Mouse (Mus musculus) hematopoietic stem cell, adult 5-6 weeks (primary cell): Measurements from ENCODE around the gene Chaf1a. TPM values are rescaled to one million over a fixed set of nuclear protein-coding genes. Genes with fewer than 3 reads are reported as not detected.

Experiments
- ATAC-seq, 2 experiments: fragments of 125-278 bp in 1 of 2; replicated peaks in 1 of 2; 2 replicates each; pipeline ENCODE4 v1.8.0; 2016 to 2017; ENCODE audit warnings: inconsistent platforms in 2 of 2, mild to moderate bottlenecking in 2 of 2, moderate number of reproducible peaks in 2 of 2, low read depth in 1 of 2, moderate TSS enrichment in 1 of 2; ENCODE audit not compliant: low FRiP score in 2 of 2, poor library complexity in 2 of 2, severe bottlenecking in 2 of 2, insufficient read depth in 1 of 2, low TSS enrichment in 1 of 2
- total RNA-seq: library from RNA; stranded (forward); fragments of 172-1452, 232-1000 nt; gene quantifications from 2 replicates; pipeline ENCODE4 v1.2.3, GENCODE M21; 2017

Chaf1a gene
- total RNA-seq, 1 experiment from 2014 or later, result 29.7 TPM

- ATAC-seq, result no peak
Observed at GRCm38 (mm10) chr17:56119981-56120880, 80.0 kb downstream of the Chaf1a start.

GRCm38 (mm10) chr17:56121826-56122225, 81.6 kb downstream of the Chaf1a start, which contains the start of gene Lrg1:
TSS of gene Lrg1 (minus strand) at chr17:56122001.
- ATAC-seq, result no peak

Other genes with a start within 250 kb of the Chaf1a start
- 10.6 and 17.1 TPM in 2 replicates for gene Zfp119a, start 161.5 kb upstream of the Chaf1a start, total RNA-seq
- 12.4 and 27.8 TPM in 2 replicates for gene Zfp959, start 148.3 kb upstream of the Chaf1a start, total RNA-seq
- gene Zfp119b, start 90.9 kb upstream of the Chaf1a start, total RNA-seq, result 7.8 and 8.4 TPM in 2 replicates
- gene Ebi3, start 87.8 kb upstream of the Chaf1a start, total RNA-seq, result 12.8 and 22.6 TPM in 2 replicates
- 24.3 and 29.5 TPM in 2 replicates for gene Yju2, start 81.3 kb upstream of the Chaf1a start, total RNA-seq
- 0.79 TPM in 1 of 2 replicates, not detected in the other for gene Shd, start 70.0 kb upstream of the Chaf1a start, total RNA-seq
- gene Fsd1, start 53.9 kb upstream of the Chaf1a start, total RNA-seq, result not detected in 2 replicates
- 1.1 and 1.9 TPM in 2 replicates for gene Stap2, start 34.9 kb upstream of the Chaf1a start, total RNA-seq
- 73.7 and 97.0 TPM in 2 replicates for gene Mpnd, start 34.7 kb upstream of the Chaf1a start, total RNA-seq
- gene Sh3gl1, start 3.8 kb upstream of the Chaf1a start, total RNA-seq, result 29.6 and 37.1 TPM in 2 replicates
- 22.1 and 51.5 TPM in 2 replicates for gene Ubxn6, start 34.6 kb downstream of the Chaf1a start, total RNA-seq
- gene Hdgfl2, start 39.2 kb downstream of the Chaf1a start, total RNA-seq, result 73.0 and 136 TPM in 2 replicates
- not detected in 2 replicates for gene Plin4, start 69.4 kb downstream of the Chaf1a start, total RNA-seq
- gene Plin5, start 77.2 kb downstream of the Chaf1a start, total RNA-seq, result not detected in 2 replicates
- gene Lrg1, start 81.6 kb downstream of the Chaf1a start, total RNA-seq, result 1.9 and 5.6 TPM in 2 replicates
- gene Sema6b, start 99.9 kb downstream of the Chaf1a start, total RNA-seq, result 0.99 and 2.1 TPM in 2 replicates
- gene Tnfaip8l1, start 122.0 kb downstream of the Chaf1a start, total RNA-seq, result 2.6 and 2.9 TPM in 2 replicates
- gene Mydgf, start 143.5 kb downstream of the Chaf1a start, total RNA-seq, result 21.7 and 31.0 TPM in 2 replicates
- gene Dpp9, start 178.5 kb downstream of the Chaf1a start, total RNA-seq, result 9.7 TPM in 2 replicates
- 16.4 and 17.1 TPM in 2 replicates for gene Fem1a, start 216.4 kb downstream of the Chaf1a start, total RNA-seq
- gene Ticam1, start 236.3 kb downstream of the Chaf1a start, total RNA-seq, result 3.5 and 6.1 TPM in 2 replicates